In genomic region chr4:146493319-146493907, GRCm38 (mm10) we compare ENCODE assay signal across 13 mouse cellular contexts. TPM values are rescaled to one million over a fixed set of nuclear protein-coding genes. Genes with fewer than 3 reads are reported as not detected.
A peak's percentile ranks its signal among the peaks of the same experiment; 100 is the strongest.
DNase-seq lines count a peak whose midpoint lies in the region; ATAC-seq and TF ChIP-seq lines count a peak whose summit lies in the region.
"Not testable (repeated sequence)": the region's sequence is repeated elsewhere in the genome, so short reads cannot be mapped to it uniquely, and the experiment has no call there.
"Had no signal": no experiment of that assay in that cellular context is flagged by ENCODE, and none has a peak within 500 bp of the region (broad histone marks: within the 10 kb centered on the region; RNA-seq: fewer than 3 reads in every experiment).

No protein-coding gene starts in this region.

- WGBS in embryonic facial prominence, embryonic 14.5 days, result 89% methylated on average over 6 of the region's 6 CpGs
- WGBS in heart, embryonic 11.5 days (ENCODE audit: insufficient replicate concordance), result 78% methylated on average over 6 of the region's 6 CpGs
- 88% methylated on average over 6 of the region's 6 CpGs for WGBS in hindbrain, embryonic 14.5 days
- WGBS in intestine, postnatal 0 days, result 88% methylated on average over 6 of the region's 6 CpGs
- WGBS in limb, embryonic 14.5 days, result 83% methylated on average over 6 of the region's 6 CpGs
- WGBS in liver, postnatal 0 days (ENCODE audit: insufficient replicate concordance), result 80% methylated on average over 6 of the region's 6 CpGs
- 89% methylated on average over 6 of the region's 6 CpGs for WGBS in midbrain, embryonic 14.5 days
- 82% methylated on average over 6 of the region's 6 CpGs for WGBS in stomach, embryonic 15.5 days

- ATAC-seq in embryonic facial prominence, embryonic 14.5 days (ENCODE audit: low read depth), result peak; percentile 48; the same call in 1 of the 2 replicates
- ATAC-seq in heart, embryonic 11.5 days (replicated peaks; ENCODE audit: insufficient number of reproducible peaks, low FRiP score, low TSS enrichment), result 0 out of 2 replicates have a peak, but pooled peaks have one; percentile 12
- peak; percentile 34 for ATAC-seq in hindbrain, embryonic 14.5 days (ENCODE audit: low FRiP score)
- ATAC-seq in intestine, postnatal 0 days, result peak; percentile 24; the same call in 1 of the 2 replicates
- ATAC-seq in limb, embryonic 14.5 days (ENCODE audit: low FRiP score, low read depth), result peak; percentile 31; the same call in 1 of the 2 replicates
- not testable (repeated sequence) for ATAC-seq in liver, postnatal 0 days
- ATAC-seq in midbrain, embryonic 14.5 days (ENCODE audit: low FRiP score, low TSS enrichment), result peak; percentile 28; the same call in 1 of the 2 replicates
- ATAC-seq in stomach, embryonic 15.5 days (ENCODE audit: insufficient read depth, low FRiP score, low read depth), result peak; percentile 19

- not testable (repeated sequence) for H3K4me1 ChIP-seq in embryonic facial prominence, embryonic 14.5 days (ENCODE audit: control insufficient read depth, insufficient read depth, low read length); heart, embryonic 11.5 days (ENCODE audit: control insufficient read depth, insufficient read depth, low read length); hindbrain, embryonic 14.5 days (replicated peaks; ENCODE audit: control insufficient read depth, insufficient read depth, low read length); intestine, postnatal 0 days (replicated peaks; ENCODE audit: control insufficient read depth, insufficient read depth, low read length); limb, embryonic 14.5 days (ENCODE audit: control insufficient read depth, insufficient read depth, low read length); liver, postnatal 0 days (ENCODE audit: insufficient read depth); midbrain, embryonic 14.5 days (ENCODE audit: control insufficient read depth, insufficient read depth, low read length); stomach, embryonic 15.5 days

- TF ChIP-seq EP300 in liver, postnatal 0 days (IDR thresholded peaks at IDR 0.05; ENCODE audit: low read depth), result 0 out of 2 replicates have a peak, but pooled peaks have one; percentile 5

- not testable (repeated sequence) for TF ChIP-seq POLR2A in limb, embryonic 14.5 days (IDR thresholded peaks at IDR 0.05; ENCODE audit: borderline replicate concordance, extremely low read depth, insufficient read depth, insufficient read length)

- not testable (repeated sequence) for H3K4me3 ChIP-seq in embryonic facial prominence, embryonic 14.5 days (ENCODE audit: low read depth, low read length); heart, embryonic 11.5 days (ENCODE audit: low read depth, low read length); hindbrain, embryonic 14.5 days (replicated peaks; ENCODE audit: low read length); intestine, postnatal 0 days (ENCODE audit: low read depth, low read length); limb, embryonic 14.5 days (replicated peaks; ENCODE audit: low read length); liver, postnatal 0 days (ENCODE audit: low read depth, low read length); midbrain, embryonic 14.5 days (replicated peaks; ENCODE audit: low read depth, low read length); stomach, embryonic 15.5 days (replicated peaks)

- H3K36me3 ChIP-seq in embryonic facial prominence, embryonic 14.5 days (ENCODE audit: control insufficient read depth, insufficient read depth, low read length); heart, embryonic 11.5 days (ENCODE audit: control insufficient read depth, insufficient read depth, low read length); hindbrain, embryonic 14.5 days (replicated peaks; ENCODE audit: control insufficient read depth, insufficient read depth); intestine, postnatal 0 days (ENCODE audit: control insufficient read depth, insufficient read depth); limb, embryonic 14.5 days (ENCODE audit: control insufficient read depth, insufficient read depth, low read length); liver, postnatal 0 days (replicated peaks; ENCODE audit: insufficient read depth, low read length); midbrain, embryonic 14.5 days (ENCODE audit: control insufficient read depth, insufficient read depth, low read length); stomach, embryonic 15.5 days: not testable (repeated sequence)

- H3K27ac ChIP-seq in embryonic facial prominence, embryonic 14.5 days (replicated peaks; ENCODE audit: low read depth, low read length); heart, embryonic 11.5 days (ENCODE audit: low read depth, low read length); hindbrain, embryonic 14.5 days; intestine, postnatal 0 days (ENCODE audit: low read depth, low read length); limb, embryonic 14.5 days (replicated peaks; ENCODE audit: low read depth, low read length); liver, postnatal 0 days (ENCODE audit: low read depth); midbrain, embryonic 14.5 days (replicated peaks; ENCODE audit: low read depth, low read length); stomach, embryonic 15.5 days: not testable (repeated sequence)

- not testable (repeated sequence) for DNase-seq in embryonic facial prominence, embryonic 14.5 days (ENCODE audit: low spot score); hindbrain, embryonic 14.5 days (ENCODE audit: low spot score); limb, embryonic 14.5 days (ENCODE audit: low spot score); liver, postnatal 0 days; midbrain, embryonic 14.5 days

- peaks cover 79% of the 10 kb centered on the region for H3K9me3 ChIP-seq in embryonic facial prominence, embryonic 14.5 days (ENCODE audit: control insufficient read depth, low read length)
- peaks cover 44% of the 10 kb centered on the region for H3K9me3 ChIP-seq in heart, embryonic 11.5 days (replicated peaks; ENCODE audit: control insufficient read depth, low read length)
- peaks cover 81% of the 10 kb centered on the region for H3K9me3 ChIP-seq in hindbrain, embryonic 14.5 days (ENCODE audit: control insufficient read depth, low read length)
- peaks cover 52% of the 10 kb centered on the region for H3K9me3 ChIP-seq in intestine, postnatal 0 days (ENCODE audit: control insufficient read depth)
- H3K9me3 ChIP-seq in limb, embryonic 14.5 days (ENCODE audit: control insufficient read depth, low read length), result peaks cover 53% of the 10 kb centered on the region
- H3K9me3 ChIP-seq in liver, postnatal 0 days (ENCODE audit: low read length), result peaks cover 37% of the 10 kb centered on the region
- H3K9me3 ChIP-seq in midbrain, embryonic 14.5 days (ENCODE audit: control insufficient read depth, low read length), result peaks cover 75% of the 10 kb centered on the region
- H3K9me3 ChIP-seq in stomach, embryonic 15.5 days, result peaks cover 31% of the 10 kb centered on the region

- not testable (repeated sequence) for TF ChIP-seq CTCF in intestine, postnatal 0 days (IDR thresholded peaks at IDR 0.05; ENCODE audit: low read depth); liver, postnatal 0 days (IDR thresholded peaks at IDR 0.05; ENCODE audit: low read depth)

- H3K9ac ChIP-seq in embryonic facial prominence, embryonic 14.5 days (ENCODE audit: low read depth, low read length); heart, embryonic 11.5 days (ENCODE audit: low read depth, low read length); hindbrain, embryonic 14.5 days; intestine, postnatal 0 days (ENCODE audit: low read depth, low read length); limb, embryonic 14.5 days (ENCODE audit: low read depth, low read length, severe bottlenecking); liver, postnatal 0 days (replicated peaks); midbrain, embryonic 14.5 days (replicated peaks; ENCODE audit: low read length); stomach, embryonic 15.5 days: not testable (repeated sequence)

- H3K27me3 ChIP-seq in embryonic facial prominence, embryonic 14.5 days (replicated peaks; ENCODE audit: control insufficient read depth, insufficient read depth, low read length); heart, embryonic 11.5 days (ENCODE audit: control insufficient read depth, insufficient read depth, low read length); hindbrain, embryonic 14.5 days (ENCODE audit: control insufficient read depth, insufficient read depth, low read length); intestine, postnatal 0 days (replicated peaks; ENCODE audit: control insufficient read depth, insufficient read depth, low read length); limb, embryonic 14.5 days (ENCODE audit: control insufficient read depth, insufficient read depth, low read length); liver, postnatal 0 days (ENCODE audit: insufficient read depth, low read length); midbrain, embryonic 14.5 days (ENCODE audit: control insufficient read depth, insufficient read depth, low read length); stomach, embryonic 15.5 days (replicated peaks): not testable (repeated sequence)

- not testable (repeated sequence) for H3K4me2 ChIP-seq in embryonic facial prominence, embryonic 14.5 days (ENCODE audit: low read depth, low read length); heart, embryonic 11.5 days; hindbrain, embryonic 14.5 days (replicated peaks); intestine, postnatal 0 days (replicated peaks; ENCODE audit: low read depth); limb, embryonic 14.5 days (replicated peaks; ENCODE audit: low read depth, low read length, severe bottlenecking); liver, postnatal 0 days (ENCODE audit: low read depth, low read length); midbrain, embryonic 14.5 days (ENCODE audit: low read length); stomach, embryonic 15.5 days

RNA-seq across cellular contexts. Expression of gene Zfp981, which starts 8.4 kb away (rescaled TPM):
- polyA plus RNA-seq in embryonic facial prominence, embryonic 14.5 days (2014; fragmentation: Nextera tagmentation; extraction: Ambion mirVana), result 0.09 TPM in 1 of 2 replicates, not detected in the other
- 0.14 TPM in 1 of 2 replicates, not detected in the other for polyA plus RNA-seq in heart, embryonic 11.5 days (2014; fragmentation: Nextera tagmentation; extraction: Ambion mirVana)
- polyA plus RNA-seq in hindbrain, embryonic 14.5 days (2014; fragmentation: Nextera tagmentation; extraction: Ambion mirVana), result 0.14 and 0.19 TPM in 2 replicates
- not detected in 2 replicates for polyA plus RNA-seq in intestine, postnatal 0 days (2015; fragmentation: Nextera tagmentation; extraction: Ambion mirVana)
- polyA plus RNA-seq in limb, embryonic 14.5 days (2012; rRNA removed), result 0.06 and 0.09 TPM in 2 replicates
- 0.14 TPM in 1 of 2 replicates, not detected in the other for polyA plus RNA-seq in limb, embryonic 14.5 days (2014; fragmentation: Nextera tagmentation; extraction: Ambion mirVana)
- not detected in 2 replicates for polyA plus RNA-seq in liver, postnatal 0 days (2015; fragmentation: Nextera tagmentation; extraction: Ambion mirVana)
- polyA plus RNA-seq in midbrain, embryonic 14.5 days (2014; fragmentation: Nextera tagmentation; extraction: Ambion mirVana), result 0.15 and 0.26 TPM in 2 replicates
- 0.09 TPM in 1 of 2 replicates, not detected in the other for polyA plus RNA-seq in stomach, embryonic 15.5 days (2015; fragmentation: Nextera tagmentation; extraction: Ambion mirVana)
- polyA plus RNA-seq: adrenal gland, adult 2 months; erythroblast, embryonic 14.5 days; forebrain, embryonic 15.5 days; heart, embryonic 13.5 days; lung, adult 2 months had no signal

RNA-seq across cellular contexts. Expression of gene Zfp992, which starts 44.6 kb away (rescaled TPM):
- polyA plus RNA-seq in embryonic facial prominence, embryonic 14.5 days (2014; fragmentation: Nextera tagmentation; extraction: Ambion mirVana), result 3.0 and 3.2 TPM in 2 replicates
- 4.5 and 6.0 TPM in 2 replicates for polyA plus RNA-seq in heart, embryonic 11.5 days (2014; fragmentation: Nextera tagmentation; extraction: Ambion mirVana)
- polyA plus RNA-seq in hindbrain, embryonic 14.5 days (2014; fragmentation: Nextera tagmentation; extraction: Ambion mirVana), result 3.7 and 3.8 TPM in 2 replicates
- 4.3 and 4.8 TPM in 2 replicates for polyA plus RNA-seq in intestine, postnatal 0 days (2015; fragmentation: Nextera tagmentation; extraction: Ambion mirVana)
- polyA plus RNA-seq in limb, embryonic 14.5 days (2012; rRNA removed), result 1.1 and 2.4 TPM in 2 replicates
- polyA plus RNA-seq in limb, embryonic 14.5 days (2014; fragmentation: Nextera tagmentation; extraction: Ambion mirVana), result 4.1 and 4.4 TPM in 2 replicates
- polyA plus RNA-seq in liver, postnatal 0 days (2015; fragmentation: Nextera tagmentation; extraction: Ambion mirVana), result 1.0 and 1.2 TPM in 2 replicates
- 2.6 and 2.9 TPM in 2 replicates for polyA plus RNA-seq in midbrain, embryonic 14.5 days (2014; fragmentation: Nextera tagmentation; extraction: Ambion mirVana)
- polyA plus RNA-seq in stomach, embryonic 15.5 days (2015; fragmentation: Nextera tagmentation; extraction: Ambion mirVana), result 2.8 and 2.9 TPM in 2 replicates
